Mouse (Mus musculus): Measurements from ENCODE around the gene Slfn4.

Slfn4 gene

DNA sequence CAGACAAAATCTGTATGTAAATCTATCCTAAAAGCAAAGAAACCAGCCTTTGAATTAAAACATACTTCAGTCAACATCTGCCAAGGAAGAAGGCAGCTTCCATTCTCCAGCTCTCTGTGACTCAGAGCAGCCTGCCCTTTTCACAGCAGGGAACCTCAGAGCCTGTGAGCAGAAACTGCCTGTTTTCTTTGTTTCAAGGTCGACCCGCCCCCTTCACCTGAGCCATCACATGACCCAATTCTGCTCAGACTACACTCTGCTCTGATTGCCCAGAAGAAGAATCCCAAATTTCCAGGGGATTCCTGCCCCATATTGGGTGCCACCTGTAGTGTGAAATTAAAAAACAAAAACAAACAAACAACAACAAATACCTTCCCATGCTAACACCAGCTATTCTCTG is 64.8 kb downstream of the Slfn4 start:
- in situ Hi-C loops (cut with MboI; ENCODE audit: unreplicated experiment in 2 of 2): no loop called here

Data from v-Abl transformed pro-B cells (cell line).